8 mouse cellular contexts compared by ENCODE assay signal in genomic region chr7:30095551-30096125, GRCm38 (mm10). TPM values are rescaled to one million over a fixed set of nuclear protein-coding genes. Genes with fewer than 3 reads are reported as not detected.
A peak's percentile ranks its signal among the peaks of the same experiment; 100 is the strongest.
DNase-seq lines count a peak whose midpoint lies in the region; ATAC-seq lines count a peak whose summit lies in the region.

No protein-coding gene starts in this region.

- no peak for ATAC-seq in limb, embryonic 15.5 days (ENCODE audit: insufficient number of reproducible peaks, low FRiP score, low TSS enrichment, low read depth)
- no peak for ATAC-seq in stomach, embryonic 15.5 days (ENCODE audit: insufficient read depth, low FRiP score, low read depth)

- no peaks in the 10 kb centered on the region for H3K27me3 ChIP-seq in forebrain, embryonic 10.5 days (ENCODE audit: poor library complexity, severe bottlenecking)
- no peaks in the 10 kb centered on the region for H3K27me3 ChIP-seq in limb, embryonic 15.5 days
- H3K27me3 ChIP-seq in stomach, embryonic 15.5 days (replicated peaks), result no peaks in the 10 kb centered on the region

- H3K4me2 ChIP-seq in limb, embryonic 15.5 days, result peak overlapping the region; percentile 55
- peak overlapping the region; percentile 64 for H3K4me2 ChIP-seq in stomach, embryonic 15.5 days

- DNase-seq in adrenal gland, postnatal 14 days, result peak; percentile 9
- DNase-seq in adrenal gland, postnatal 25 days, result no peak
- DNase-seq in 416B (ENCODE audit: low read depth), result peak; percentile 43
- no peak for DNase-seq in forebrain, embryonic 10.5 days (ENCODE audit: extremely low spot score, low spot score)
- no peak for DNase-seq in ovary, postnatal 36 days (ENCODE audit: low spot score)
- DNase-seq in right cerebral cortex, postnatal 4 days, result no peak

- H3K4me1 ChIP-seq in forebrain, embryonic 10.5 days, result peaks cover 26% of the 10 kb centered on the region
- peaks cover 7% of the 10 kb centered on the region for H3K4me1 ChIP-seq in limb, embryonic 15.5 days
- H3K4me1 ChIP-seq in stomach, embryonic 15.5 days, result peaks cover 21% of the 10 kb centered on the region

- peak overlapping the region; percentile 68 for H3K4me3 ChIP-seq in forebrain, embryonic 10.5 days
- H3K4me3 ChIP-seq in limb, embryonic 15.5 days, result peak overlapping the region; percentile 62
- H3K4me3 ChIP-seq in stomach, embryonic 15.5 days (replicated peaks), result peak overlapping the region; percentile 77

- H3K9me3 ChIP-seq in forebrain, embryonic 10.5 days, result no peaks in the 10 kb centered on the region; the same call in 1 of the 2 replicates
- H3K9me3 ChIP-seq in limb, embryonic 15.5 days, result no peaks in the 10 kb centered on the region
- H3K9me3 ChIP-seq in stomach, embryonic 15.5 days, result no peaks in the 10 kb centered on the region

- peak overlapping the region; percentile 98 for H3K27ac ChIP-seq in forebrain, embryonic 10.5 days
- H3K27ac ChIP-seq in limb, embryonic 15.5 days, result peak overlapping the region; percentile 99
- H3K27ac ChIP-seq in stomach, embryonic 15.5 days, result no peak overlapping the region

- 22% methylated on average over 5 of the region's 5 CpGs for WGBS in forebrain, embryonic 10.5 days
- WGBS in limb, embryonic 15.5 days, result 2% methylated on average over 5 of the region's 5 CpGs
- 3% methylated on average over 5 of the region's 5 CpGs for WGBS in stomach, embryonic 15.5 days

- H3K9ac ChIP-seq in limb, embryonic 15.5 days, result peak overlapping the region; percentile 37; the same call in 1 of the 2 replicates
- H3K9ac ChIP-seq in stomach, embryonic 15.5 days, result peak overlapping the region; percentile 48; the same call in 1 of the 2 replicates

- peaks cover 37% of the 10 kb centered on the region for H3K36me3 ChIP-seq in forebrain, embryonic 10.5 days (replicated peaks)
- peaks cover 32% of the 10 kb centered on the region for H3K36me3 ChIP-seq in limb, embryonic 15.5 days
- peaks cover 18% of the 10 kb centered on the region for H3K36me3 ChIP-seq in stomach, embryonic 15.5 days

RNA-seq across cellular contexts. Expression of gene Zfp260, which starts 1.1 kb away (rescaled TPM):
- 36.9 and 45.6 TPM in 2 replicates for total RNA-seq in adrenal gland, postnatal 14 days (2021)
- total RNA-seq in adrenal gland, postnatal 25 days (2021), result 48.8 TPM in 2 replicates
- polyA plus RNA-seq in forebrain, embryonic 10.5 days (2016; fragmentation: Nextera tagmentation; extraction: Ambion mirVana), result 104 TPM in 2 replicates
- polyA plus RNA-seq in limb, embryonic 15.5 days (2015; fragmentation: Nextera tagmentation; extraction: Ambion mirVana), result 132 and 137 TPM in 2 replicates
- 96.7 and 106 TPM in 2 replicates for polyA plus RNA-seq in stomach, embryonic 15.5 days (2015; fragmentation: Nextera tagmentation; extraction: Ambion mirVana)

RNA-seq across cellular contexts. Expression of gene Zfp566, which starts 5.3 kb away (rescaled TPM):
- total RNA-seq in adrenal gland, postnatal 14 days (2021), result 1.6 and 2.5 TPM in 2 replicates
- total RNA-seq in adrenal gland, postnatal 25 days (2021), result 3.1 and 4.2 TPM in 2 replicates
- 17.3 and 18.1 TPM in 2 replicates for polyA plus RNA-seq in forebrain, embryonic 10.5 days (2016; fragmentation: Nextera tagmentation; extraction: Ambion mirVana)
- polyA plus RNA-seq in limb, embryonic 15.5 days (2015; fragmentation: Nextera tagmentation; extraction: Ambion mirVana), result 9.5 and 12.7 TPM in 2 replicates
- 6.7 and 8.3 TPM in 2 replicates for polyA plus RNA-seq in stomach, embryonic 15.5 days (2015; fragmentation: Nextera tagmentation; extraction: Ambion mirVana)

RNA-seq across cellular contexts. Expression of gene Gm26920, which starts 5.4 kb away (rescaled TPM):
- 0.45 and 1.4 TPM in 2 replicates for total RNA-seq in adrenal gland, postnatal 14 days (2021)
- not detected in 2 replicates for total RNA-seq in adrenal gland, postnatal 25 days (2021)
- 2.2 and 2.8 TPM in 2 replicates for polyA plus RNA-seq in forebrain, embryonic 10.5 days (2016; fragmentation: Nextera tagmentation; extraction: Ambion mirVana)
- polyA plus RNA-seq in limb, embryonic 15.5 days (2015; fragmentation: Nextera tagmentation; extraction: Ambion mirVana), result 1.1 and 2.3 TPM in 2 replicates
- 1.3 and 1.6 TPM in 2 replicates for polyA plus RNA-seq in stomach, embryonic 15.5 days (2015; fragmentation: Nextera tagmentation; extraction: Ambion mirVana)

RNA-seq across cellular contexts. Expression of gene Zfp82, which starts 22.9 kb away (rescaled TPM):
- total RNA-seq in adrenal gland, postnatal 14 days (2021), result 2.7 TPM in 1 of 2 replicates, not detected in the other
- 3.2 and 3.7 TPM in 2 replicates for total RNA-seq in adrenal gland, postnatal 25 days (2021)
- polyA plus RNA-seq in forebrain, embryonic 10.5 days (2016; fragmentation: Nextera tagmentation; extraction: Ambion mirVana), result 5.9 and 6.4 TPM in 2 replicates
- 8.2 and 8.3 TPM in 2 replicates for polyA plus RNA-seq in limb, embryonic 15.5 days (2015; fragmentation: Nextera tagmentation; extraction: Ambion mirVana)
- 4.1 and 4.7 TPM in 2 replicates for polyA plus RNA-seq in stomach, embryonic 15.5 days (2015; fragmentation: Nextera tagmentation; extraction: Ambion mirVana)

RNA-seq across cellular contexts. Expression of gene Zfp382, which starts 26.1 kb away (rescaled TPM):
- 3.9 and 5.7 TPM in 2 replicates for total RNA-seq in adrenal gland, postnatal 14 days (2021)
- total RNA-seq in adrenal gland, postnatal 25 days (2021), result 3.6 and 4.9 TPM in 2 replicates
- polyA plus RNA-seq in forebrain, embryonic 10.5 days (2016; fragmentation: Nextera tagmentation; extraction: Ambion mirVana), result 10.7 and 11.5 TPM in 2 replicates
- 13.2 and 13.8 TPM in 2 replicates for polyA plus RNA-seq in limb, embryonic 15.5 days (2015; fragmentation: Nextera tagmentation; extraction: Ambion mirVana)
- polyA plus RNA-seq in stomach, embryonic 15.5 days (2015; fragmentation: Nextera tagmentation; extraction: Ambion mirVana), result 8.8 and 10.4 TPM in 2 replicates

Comparison
In these comparisons a context has a peak if more than half of its experiments do, and no peak if none do; other contexts are left out.
1. DNase-seq: peak in adrenal gland, postnatal 14 days (single experiment) and 416B (single experiment); none in adrenal gland, postnatal 25 days (single experiment), forebrain, embryonic 10.5 days (single experiment), ovary, postnatal 36 days (single experiment) and right cerebral cortex, postnatal 4 days (single experiment).
2. Peak in every context shown above with its lines, with median percentiles within 50 percentile points of each other: H3K4me3 ChIP-seq.